Mouse (Mus musculus) thymus, postnatal 4 days (tissue): Measurements from ENCODE around the gene Nudcd2.
A peak's percentile ranks its signal among the peaks of the same experiment; 100 is the strongest.
"Not testable (repeated sequence)": the region's sequence is repeated elsewhere in the genome, so short reads cannot be mapped to it uniquely, and the experiment has no call there.

Source experiments
- DNase-seq: peaks from one replicate; pipeline ENCODE4 v3.0.0; 2021

Gene Nudcd2

GRCm38 (mm10) chr11:40733339-40734174, at the start of gene Nudcd2, which contains the start of gene Hmmr:
Nudcd2 (plus strand) TSS chr11:40733667.
Hmmr (minus strand) TSS chr11:40733422.
- DNase-seq, result peak; percentile 92

- no peak for DNase-seq
Observed at GRCm38 (mm10) chr11:40690444-40691127, 42.9 kb upstream of the Nudcd2 start.

- no peak for DNase-seq
Observed at GRCm38 (mm10) chr11:40692101-40692509, 41.4 kb upstream of the Nudcd2 start.

- DNase-seq, result peak; percentile 95
Observed at GRCm38 (mm10) chr11:40692511-40693365, 40.7 kb upstream of the Nudcd2 start.

GRCm38 (mm10) chr11:40693366-40693951, 40.0 kb upstream of the Nudcd2 start:
- DNase-seq, result peak; percentile 62

GRCm38 (mm10) chr11:40694311-40695087, 39.0 kb upstream of the Nudcd2 start:
- peak; percentile 68 for DNase-seq

- DNase-seq, result no peak
Observed at GRCm38 (mm10) chr11:40695103-40695502, 38.4 kb upstream of the Nudcd2 start, which contains the start of gene Mat2b. Mat2b (minus strand) TSS chr11:40695203.

- DNase-seq, result not testable (repeated sequence)
Observed at GRCm38 (mm10) chr11:40709899-40710298, 23.6 kb upstream of the Nudcd2 start.

- no peak for DNase-seq
Observed at GRCm38 (mm10) chr11:40713858-40714257, 19.6 kb upstream of the Nudcd2 start.

- peak; percentile 18 for DNase-seq
Observed at GRCm38 (mm10) chr11:40715524-40715923, 17.9 kb upstream of the Nudcd2 start.

GRCm38 (mm10) chr11:40718324-40718723, 15.1 kb upstream of the Nudcd2 start:
- no peak for DNase-seq

GRCm38 (mm10) chr11:40732997-40733338, 499 bp upstream of the Nudcd2 start:
- DNase-seq, result no peak

GRCm38 (mm10) chr11:40734251-40734752, 835 bp downstream of the Nudcd2 start:
- no peak for DNase-seq

- no peak for DNase-seq
Observed at GRCm38 (mm10) chr11:40737369-40737768, 3.9 kb downstream of the Nudcd2 start.

- no peak for DNase-seq
Observed at GRCm38 (mm10) chr11:40741605-40742262, 8.3 kb downstream of the Nudcd2 start.

GRCm38 (mm10) chr11:40744348-40744747, 10.9 kb downstream of the Nudcd2 start:
- no peak for DNase-seq

GRCm38 (mm10) chr11:40746361-40746760, 12.9 kb downstream of the Nudcd2 start:
- no peak for DNase-seq

- no peak for DNase-seq
Observed at GRCm38 (mm10) chr11:40747716-40748115, 14.2 kb downstream of the Nudcd2 start.

- DNase-seq, result no peak
Observed at GRCm38 (mm10) chr11:40753836-40754235, 20.4 kb downstream of the Nudcd2 start.

- DNase-seq, result no peak
Observed at GRCm38 (mm10) chr11:40754664-40755107, 21.2 kb downstream of the Nudcd2 start.

- peak; percentile 84 for DNase-seq
Observed at GRCm38 (mm10) chr11:40755109-40755627, 21.7 kb downstream of the Nudcd2 start, which contains the start of gene Ccng1. Ccng1 (minus strand) TSS chr11:40755311.
